Mouse (Mus musculus): Measurements from ENCODE around the gene Mkrn2os.

The Mkrn2os gene

DNA sequence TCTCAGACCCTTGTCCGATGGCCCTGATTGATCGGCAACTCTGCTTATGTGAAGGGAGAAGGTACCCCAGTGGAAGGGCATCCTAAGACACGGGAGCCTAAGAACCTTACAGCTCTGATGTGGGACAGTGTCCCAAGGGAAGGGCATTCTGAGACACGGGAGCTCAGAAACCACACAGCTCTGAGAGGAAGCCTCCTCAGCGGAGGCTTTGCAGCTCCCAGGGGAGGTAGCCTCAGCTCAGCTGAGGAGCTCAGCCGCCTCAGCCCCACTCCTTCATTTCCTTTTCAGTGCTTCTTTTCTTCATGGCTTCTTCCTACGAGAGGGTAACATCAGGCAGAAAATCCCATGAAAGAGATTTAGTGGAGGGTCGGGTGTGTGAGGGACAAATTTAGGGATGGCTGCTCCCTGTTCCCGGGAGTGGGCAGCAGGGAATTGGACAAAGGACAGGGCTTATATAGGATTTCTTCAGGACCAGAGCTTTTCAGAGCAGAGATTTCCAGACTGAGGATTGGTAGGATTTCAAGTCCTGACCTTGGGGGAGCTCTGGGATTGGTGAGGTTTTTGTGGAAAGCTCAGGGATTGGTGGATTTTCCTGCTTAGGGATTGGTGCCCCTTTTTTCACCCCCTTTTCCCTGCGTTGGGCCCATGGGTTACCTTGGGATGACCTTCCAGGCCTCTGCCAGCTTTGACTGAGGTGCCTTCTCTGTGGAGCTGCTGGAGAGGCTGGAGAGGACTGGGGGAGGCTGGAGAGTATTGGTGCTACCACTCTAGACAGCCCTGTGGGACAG, 9.9 kb downstream of the Mkrn2os start:
- DNase-seq = no peak

DNA sequence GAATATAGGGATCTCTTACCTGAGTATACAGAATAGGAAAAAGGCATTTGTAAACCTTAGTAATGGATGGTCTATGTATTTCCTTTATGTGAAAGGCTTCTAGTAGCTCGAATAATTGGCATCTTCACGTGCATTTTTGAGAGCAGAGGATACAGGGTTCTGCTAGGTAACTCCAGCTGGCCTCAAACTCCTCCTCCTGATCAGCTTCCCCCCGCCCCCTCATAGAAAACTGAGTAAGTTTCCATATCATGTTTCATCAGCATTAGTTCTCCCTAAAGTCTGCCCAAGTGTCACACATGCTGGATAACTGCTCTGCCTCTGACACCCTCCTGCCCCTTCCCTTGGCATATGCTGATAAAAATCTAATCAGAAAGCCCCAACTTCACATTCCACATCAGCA, 11.6 kb downstream of the Mkrn2os start:
- DNase-seq = no peak

DNA sequence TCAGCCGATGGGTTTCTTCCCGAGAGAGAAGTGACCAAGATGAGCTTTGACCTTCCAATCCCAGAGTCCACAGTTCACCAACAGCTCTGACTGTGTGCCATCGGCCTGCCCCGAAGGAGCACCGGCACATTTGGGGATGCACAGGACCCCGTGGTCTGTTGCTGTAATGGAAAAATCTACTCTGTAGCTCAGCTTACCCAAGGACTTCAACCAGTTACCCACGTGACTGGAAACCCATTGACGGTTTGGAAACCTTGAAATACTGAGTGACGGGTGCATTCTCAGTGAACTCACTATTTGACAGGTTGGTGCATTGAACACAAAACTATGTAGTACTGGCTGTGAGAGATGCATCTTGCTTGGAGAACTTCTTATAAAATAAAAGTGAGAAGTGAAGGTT, 14.4 kb downstream of the Mkrn2os start:
- no peak for DNase-seq

DNA sequence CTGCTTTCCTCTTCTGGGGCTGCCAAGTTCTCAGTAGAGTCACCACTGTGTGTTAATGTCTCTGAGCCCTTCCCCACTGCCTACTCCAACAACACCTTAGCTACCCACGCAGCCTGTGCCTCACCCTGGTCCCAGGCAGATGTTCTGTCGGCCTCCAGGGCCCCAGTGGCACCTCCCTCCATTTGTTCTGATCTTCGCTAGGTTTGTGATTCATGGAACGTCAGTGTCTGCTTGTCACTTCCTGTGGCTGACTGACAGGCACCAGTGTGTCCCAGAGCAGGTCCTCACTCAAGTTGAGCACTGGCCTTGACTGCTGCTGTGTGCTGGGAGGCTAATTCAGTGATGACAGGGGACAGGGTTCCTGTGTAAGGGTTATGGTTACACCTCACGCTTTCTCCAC, 15.0 kb downstream of the Mkrn2os start:
- DNase-seq = no peak

- DNase-seq = no peak
These were observed 18.2 kb downstream of the Mkrn2os start for GRCm38 (mm10) chr6:115574171-115574570.

DNA sequence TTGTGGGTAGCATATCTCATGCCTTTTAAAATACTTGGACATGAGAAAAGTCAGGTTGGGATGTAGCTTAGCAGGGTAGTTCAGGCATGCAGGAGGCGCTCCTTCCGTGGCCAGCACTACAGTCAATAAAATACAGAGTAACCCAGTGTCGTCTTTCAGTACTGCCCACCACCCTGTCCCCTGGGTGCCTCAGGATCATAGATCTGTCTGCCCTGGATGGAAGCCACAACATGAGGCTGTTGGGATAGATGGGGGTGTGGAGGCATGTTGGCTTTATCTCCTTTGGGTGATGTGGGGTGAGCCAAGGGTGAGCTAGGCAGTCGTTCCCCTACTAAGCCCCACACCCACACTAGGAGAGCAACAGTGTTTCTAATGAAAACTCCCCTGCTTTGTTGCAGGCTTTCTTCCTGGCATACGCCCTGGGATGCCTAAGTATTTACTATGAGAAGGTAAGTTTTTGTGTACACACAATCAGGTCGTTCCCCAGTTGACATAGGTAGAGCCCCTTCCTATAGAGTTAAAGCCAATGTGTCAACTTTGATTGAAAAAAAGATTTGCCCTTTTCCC, 26.8 kb downstream of the Mkrn2os start:
- no peak for DNase-seq

DNA sequence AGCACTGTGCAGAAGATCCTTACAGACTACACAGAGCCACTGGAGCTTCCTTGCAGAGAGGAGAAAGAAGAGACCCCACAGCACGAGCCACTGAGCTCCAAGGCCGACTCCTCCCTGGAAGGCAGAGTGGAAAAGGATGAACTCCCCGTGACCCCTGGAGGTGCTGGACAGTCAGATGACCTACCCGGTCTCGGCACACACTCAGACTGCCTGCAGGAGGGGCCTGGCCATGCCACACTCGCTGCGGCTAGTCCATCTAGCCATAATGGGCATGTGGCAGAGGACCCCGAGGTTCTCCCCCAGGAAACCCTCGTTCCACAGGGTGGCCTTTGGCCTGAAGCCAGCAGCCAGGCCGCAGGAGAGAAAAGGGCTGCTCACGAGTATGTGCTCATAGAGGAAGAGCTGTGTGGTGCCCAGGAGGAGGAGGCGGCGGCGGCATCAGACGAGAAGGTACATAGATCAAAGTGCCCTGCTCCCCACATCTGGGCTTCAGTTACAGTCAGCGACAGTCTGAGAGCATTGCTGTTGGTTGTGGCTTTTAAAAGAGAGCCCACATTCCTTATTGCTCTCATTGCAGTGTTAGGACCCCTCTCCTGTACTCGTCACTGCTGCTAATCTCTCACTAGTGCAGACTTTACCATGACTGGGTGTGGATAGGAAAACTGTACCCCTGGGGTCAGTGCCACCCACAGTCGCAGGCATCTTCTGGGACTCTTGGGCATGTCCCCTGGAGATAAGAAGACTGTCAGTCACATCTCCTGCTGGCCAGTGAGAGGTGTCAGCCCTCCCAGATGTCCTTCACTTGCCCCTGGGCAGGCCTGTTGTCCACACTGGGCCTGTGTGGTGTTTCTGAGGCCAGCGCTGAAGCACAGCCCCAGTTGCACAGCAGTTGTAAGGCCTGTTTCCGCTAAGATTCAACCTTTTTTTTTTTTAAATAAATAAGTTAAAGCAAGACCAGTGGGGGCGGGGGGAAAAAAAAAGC, 32.4 kb downstream of the Mkrn2os start:
- DNase-seq = no peak

GRCm38 (mm10) chr6:115558176-115558575, 34.2 kb downstream of the Mkrn2os start:
- DNase-seq = no peak

GRCm38 (mm10) chr6:115555485-115555884, 36.9 kb downstream of the Mkrn2os start:
- no peak for DNase-seq

GRCm38 (mm10) chr6:115546276-115546675, 46.1 kb downstream of the Mkrn2os start:
- DNase-seq = peak; percentile 47

- DNase-seq = peak; percentile 97
These were observed 47.9 kb downstream of the Mkrn2os start, which contains the start of gene Tsen2 for GRCm38 (mm10) chr6:115544442-115544970. Tsen2 (plus strand) TSS chr6:115544664.

- DNase-seq = no peak
These were observed 50.0 kb downstream of the Mkrn2os start for GRCm38 (mm10) chr6:115542341-115542740.

DNA sequence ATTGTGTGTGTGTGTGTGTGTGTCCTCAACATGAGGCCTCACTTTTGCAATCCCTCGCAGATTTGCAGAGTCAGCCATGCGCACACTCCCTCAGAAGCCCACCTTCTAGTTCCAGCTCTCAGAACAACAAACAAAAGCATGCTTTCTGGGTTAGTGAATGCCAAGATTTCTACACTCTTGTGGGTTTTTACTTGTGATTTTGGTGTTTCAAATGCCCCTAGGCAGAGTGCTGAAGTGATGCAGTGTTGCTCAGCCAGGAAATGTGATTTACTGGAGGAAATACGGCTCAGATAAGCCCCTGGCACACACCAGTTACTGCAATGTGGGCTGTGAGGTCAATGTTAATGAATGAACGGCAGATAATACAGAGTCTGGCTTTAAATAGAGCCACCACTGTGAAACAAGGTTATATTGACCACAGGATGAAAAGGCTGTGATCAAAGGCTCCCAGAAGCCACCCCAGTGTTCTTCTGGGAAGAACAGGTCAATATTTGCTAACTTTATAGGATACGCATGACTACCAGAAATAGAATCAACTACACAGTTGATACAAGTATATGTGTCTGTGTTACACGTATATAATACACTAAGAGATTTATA, 50.6 kb downstream of the Mkrn2os start:
- DNase-seq = no peak

- peak; percentile 82 for DNase-seq
These were observed 53.5 kb downstream of the Mkrn2os start for GRCm38 (mm10) chr6:115538645-115539429.

DNA sequence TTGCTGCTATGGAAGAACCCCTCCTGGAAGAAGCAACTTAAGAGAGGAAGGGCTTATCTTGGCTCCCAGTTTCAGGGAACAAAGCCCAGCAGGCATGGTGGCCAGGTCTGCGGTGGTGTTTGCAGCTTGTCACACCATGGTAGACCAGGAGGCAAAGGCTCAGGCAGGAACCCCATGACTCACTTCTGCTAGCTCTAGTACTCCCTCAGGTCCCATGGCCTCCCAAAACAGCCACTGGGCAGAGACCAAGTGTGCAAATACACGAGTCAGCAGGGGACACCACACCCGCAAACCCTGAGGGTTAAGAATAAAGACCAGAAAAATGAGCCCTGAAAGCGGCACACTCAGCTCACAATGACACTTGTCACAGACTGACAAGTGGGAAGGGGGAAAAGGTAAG, 56.2 kb downstream of the Mkrn2os start:
- DNase-seq = no peak

DNA sequence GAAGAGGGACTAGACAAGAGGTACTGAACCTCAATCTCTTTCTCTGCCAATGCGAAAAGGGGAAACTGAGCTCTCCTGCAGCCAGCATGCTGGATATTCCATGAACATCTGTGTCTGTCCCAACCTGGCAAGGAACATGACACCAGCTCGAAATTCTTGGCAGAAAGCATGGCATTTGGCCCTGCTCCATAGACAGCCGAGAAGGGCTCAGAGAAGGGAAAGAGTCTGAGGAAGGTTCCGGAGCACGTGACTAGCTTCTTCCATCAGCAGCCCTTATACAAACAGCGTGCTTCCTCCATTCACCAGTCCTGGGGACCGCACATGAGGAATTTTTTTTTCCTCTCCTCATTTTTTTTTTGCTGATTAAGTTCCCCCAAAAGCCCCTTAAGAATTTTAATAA, 57.8 kb downstream of the Mkrn2os start:
- peak; percentile 41 for DNase-seq

Measured in cerebellum, adult 9-11 months (tissue).